Mouse (Mus musculus) liver, embryonic 18 days (tissue): ENCODE results near the gene Rabgef1. TPM values are rescaled to one million over a fixed set of nuclear protein-coding genes. Genes with fewer than 3 reads are reported as not detected.

Experiments used
- polyA plus RNA-seq: library from polyadenylated mRNA; depleted of rRNA; stranded (reverse); fragments of >200 nt; gene quantifications from 2 replicates; pipeline ENCODE4 v1.2.3, GENCODE M21; 2012; rRNA removed

Gene Rabgef1
- polyA plus RNA-seq: 11.8 and 13.4 TPM in 2 replicates

DNA sequence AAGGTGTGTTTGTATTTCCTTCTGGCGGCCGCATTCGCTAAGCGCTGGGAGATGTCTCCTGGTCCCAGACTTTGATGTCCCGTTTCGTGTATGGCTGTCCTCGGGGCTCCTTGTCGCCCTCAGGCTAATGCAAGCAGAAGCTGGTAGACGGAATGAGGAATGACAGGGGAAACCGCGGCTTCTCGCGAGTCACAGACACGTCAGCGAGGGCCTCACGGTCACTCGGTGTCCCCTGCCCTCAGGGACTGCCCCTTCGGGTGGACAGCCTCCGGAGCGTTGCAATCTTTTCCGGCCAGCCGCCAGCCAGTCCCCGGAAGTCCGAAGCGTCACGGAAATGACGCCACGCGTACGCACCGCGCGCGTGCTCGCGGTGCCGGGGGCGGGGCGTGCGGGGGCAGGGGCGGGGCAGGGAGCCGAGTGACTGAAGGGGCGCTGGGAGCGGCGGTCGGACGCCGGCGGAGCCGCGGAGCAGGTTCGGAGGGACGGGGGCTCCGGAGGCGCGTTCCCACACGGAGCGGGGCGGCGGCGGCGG is at the start of gene Rabgef1:
TSS of gene Rabgef1 (plus strand) at position 376 of the 532 bp plus-strand sequence.

DNA sequence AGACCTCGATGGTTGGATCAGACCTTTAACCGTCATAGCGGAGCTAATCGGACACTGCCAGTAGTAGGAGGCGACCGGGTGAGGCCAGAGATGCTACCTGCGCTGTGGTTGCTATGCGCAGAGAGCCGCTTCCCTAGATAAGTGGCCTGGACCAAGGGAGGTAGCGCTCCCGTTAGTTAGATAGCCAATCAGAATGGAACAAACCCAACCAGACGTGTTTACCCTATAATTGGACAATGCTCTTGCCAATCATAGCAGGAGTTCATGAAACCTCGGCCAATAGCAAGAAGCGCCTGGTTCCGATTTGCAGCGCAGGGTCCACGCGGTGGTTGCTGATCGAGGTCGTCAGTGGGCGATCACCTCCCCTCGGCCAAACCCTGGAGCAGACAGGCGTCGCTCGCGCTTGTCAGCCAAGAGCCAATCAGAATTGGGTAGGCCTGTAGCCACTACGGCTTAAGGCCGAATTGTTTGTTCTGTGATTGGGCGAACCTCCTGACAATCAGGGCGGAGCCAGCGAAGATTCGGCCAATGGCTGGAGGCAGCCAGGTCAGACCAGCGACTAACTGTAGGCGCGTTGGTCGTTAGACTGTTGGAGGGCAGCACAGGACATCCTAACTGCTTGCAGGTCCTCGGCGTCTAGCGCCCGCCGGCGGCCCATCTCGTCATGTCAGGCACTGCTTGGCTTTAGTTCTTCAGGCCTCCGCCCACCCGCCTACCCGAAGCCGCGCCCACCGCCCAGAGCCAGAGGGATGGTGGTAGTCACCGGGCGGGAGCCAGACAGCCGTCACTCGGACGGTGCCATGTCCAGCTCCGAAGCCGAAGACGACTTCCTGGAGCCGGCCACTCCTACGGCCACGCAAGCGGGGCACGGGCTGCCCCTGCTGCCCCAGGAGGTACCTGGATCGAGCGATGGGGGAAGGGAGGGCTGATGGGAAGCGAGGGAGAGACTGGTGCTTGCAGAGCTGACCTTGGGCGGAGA is 27.0 kb upstream of the Rabgef1 start, which contains the start of gene Kctd7:
TSS of gene Kctd7 (plus strand) at position 528 of the 979 bp plus-strand sequence.

DNA sequence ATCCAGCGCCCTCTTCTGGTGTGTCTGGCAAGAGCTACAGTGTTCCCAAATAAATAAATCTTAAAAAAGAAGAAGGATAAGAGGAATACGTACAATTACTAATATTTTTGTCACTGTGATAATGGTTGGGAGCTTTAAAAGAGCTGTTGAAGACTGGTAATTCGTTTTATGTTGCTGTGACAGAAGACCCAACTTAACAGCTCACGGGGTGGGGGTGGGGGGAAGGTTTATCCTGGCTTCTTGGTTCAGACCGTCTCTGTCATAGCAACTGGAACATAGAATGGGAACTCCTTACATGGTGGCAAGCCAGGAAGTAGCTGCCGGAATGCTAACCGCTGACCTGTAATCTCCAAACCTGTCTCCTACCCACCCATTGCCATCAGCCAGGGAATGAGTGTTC is 45.2 kb downstream of the Rabgef1 start, which contains the start of gene Tmem248:
TSS of gene Tmem248 (plus strand) at position 301 of the 400 bp plus-strand sequence.

DNA sequence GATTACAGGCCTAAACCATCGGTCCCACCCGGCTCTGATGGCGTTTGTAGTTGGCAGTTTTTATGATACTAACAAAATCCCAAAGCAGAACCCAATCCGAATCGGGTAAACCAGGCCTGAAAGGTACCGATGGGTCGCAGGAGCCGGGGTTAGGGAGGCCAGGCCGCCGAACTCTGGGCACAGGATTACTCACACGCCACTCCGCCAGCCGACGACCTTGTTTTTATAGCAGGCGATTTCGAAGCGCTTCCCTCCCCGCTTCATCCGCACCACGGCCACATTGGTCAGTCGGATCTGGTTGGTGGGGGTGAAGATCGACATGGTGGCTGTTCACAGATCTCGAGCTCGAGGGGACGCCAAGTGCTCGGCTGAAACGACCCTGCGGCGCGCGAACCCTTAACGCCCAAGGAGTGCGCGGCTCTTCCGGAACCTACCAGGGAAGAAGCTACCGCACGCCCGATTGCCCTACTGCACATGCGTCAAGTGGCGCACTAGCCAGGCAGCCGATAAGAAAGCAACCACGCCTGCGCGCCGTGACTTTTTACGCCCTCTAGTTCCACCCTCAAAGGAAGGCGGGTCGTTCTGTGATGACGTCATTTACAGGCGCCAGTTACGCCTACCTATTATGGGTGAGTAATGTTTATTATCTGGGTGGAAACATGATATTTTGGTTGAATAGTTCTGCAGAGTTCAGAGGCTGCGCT is 83.6 kb downstream of the Rabgef1 start, which contains the start of the genes Sbds and Tyw1:
TSS of gene Sbds (minus strand) at position 514 of the 704 bp plus-strand sequence.
TSS of gene Tyw1 (plus strand) at position 603 of the 704 bp plus-strand sequence.

Other genes starting within 250 kb of the Rabgef1 start
- gene Vkorc1l1, start 229.8 kb upstream of the Rabgef1 start, polyA plus RNA-seq: 16.9 and 17.0 TPM in 2 replicates
- 16.6 and 17.4 TPM in 2 replicates for gene Gusb, start 168.7 kb upstream of the Rabgef1 start, polyA plus RNA-seq
- 103 and 107 TPM in 2 replicates for gene Asl, start 142.6 kb upstream of the Rabgef1 start, polyA plus RNA-seq
- 13.7 and 13.9 TPM in 2 replicates for gene Crcp, start 142.5 kb upstream of the Rabgef1 start, polyA plus RNA-seq
- gene Tpst1, start 98.5 kb upstream of the Rabgef1 start, polyA plus RNA-seq: 12.0 and 12.4 TPM in 2 replicates
- 3.0 and 3.6 TPM in 2 replicates for gene Kctd7, start 26.9 kb upstream of the Rabgef1 start, polyA plus RNA-seq
- 14.3 and 16.6 TPM in 2 replicates for gene Tmem248, start 45.3 kb downstream of the Rabgef1 start, polyA plus RNA-seq
- 33.5 and 35.2 TPM in 2 replicates for gene Sbds, start 83.7 kb downstream of the Rabgef1 start, polyA plus RNA-seq
- 5.5 and 6.3 TPM in 2 replicates for gene Tyw1, start 83.8 kb downstream of the Rabgef1 start, polyA plus RNA-seq
- 0.34 and 0.43 TPM in 2 replicates for gene Caln1, start 197.7 kb downstream of the Rabgef1 start, polyA plus RNA-seq
- not detected in 2 replicates for gene A330070K13Rik, start 212.8 kb downstream of the Rabgef1 start, polyA plus RNA-seq